Comparison of ENCODE assay signal across 10 mouse cellular contexts in the genomic region with DNA sequence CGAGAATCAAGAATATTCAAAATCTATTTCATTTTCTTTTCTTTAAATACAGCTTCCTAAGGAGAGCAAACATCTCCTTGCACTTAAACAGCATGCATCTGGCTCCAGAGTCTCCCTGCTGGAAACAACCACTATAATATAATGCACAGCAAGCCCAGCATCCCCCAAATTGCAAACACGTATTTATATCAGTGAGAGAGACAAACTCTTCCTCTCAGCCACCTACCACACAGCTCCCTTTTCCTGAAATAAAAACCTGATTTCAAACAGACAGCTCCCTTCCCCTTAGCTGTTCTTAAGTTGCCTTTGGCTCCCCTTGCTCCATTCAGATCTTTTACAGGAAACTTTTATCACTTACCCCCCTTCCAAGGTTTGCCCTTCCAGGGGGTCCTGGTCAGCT.
DNase-seq lines count a peak whose midpoint lies in the region; ATAC-seq lines count a peak whose summit lies in the region.
"Had no signal": no experiment of that assay in that cellular context is flagged by ENCODE, and none has a peak within 500 bp of the region (broad histone marks: within the 10 kb centered on the region; RNA-seq: fewer than 3 reads in every experiment).

No protein-coding gene starts in this region.

- H3K27ac ChIP-seq in heart, embryonic 13.5 days (replicated peaks) = no peak overlapping the region
- no peak overlapping the region for H3K27ac ChIP-seq in lung, embryonic 15.5 days
- H3K27ac ChIP-seq in hindbrain, embryonic 13.5 days = peak overlapping the region; percentile 20; the same call in 1 of the 2 replicates
- H3K27ac ChIP-seq in neural tube, embryonic 12.5 days = no peak overlapping the region

- no peak for DNase-seq in heart, adult 8-10 months (ENCODE audit: low spot score)
- DNase-seq in lung, adult 18-20 months = no peak
- no peak for DNase-seq in thymus, postnatal 25 days
- DNase-seq: kidney, postnatal 14 days; liver, postnatal 0 days had no signal

- H3K27me3 ChIP-seq in heart, embryonic 13.5 days (replicated peaks) = no peaks in the 10 kb centered on the region
- no peaks in the 10 kb centered on the region for H3K27me3 ChIP-seq in lung, embryonic 15.5 days
- H3K27me3 ChIP-seq in hindbrain, embryonic 13.5 days = no peaks in the 10 kb centered on the region
- no peaks in the 10 kb centered on the region for H3K27me3 ChIP-seq in neural tube, embryonic 12.5 days (replicated peaks)

- H3K4me1 ChIP-seq in heart, embryonic 13.5 days = 0 out of 2 replicates have a peak, but pooled peaks cover 7% of the 10 kb centered on the region
- H3K4me1 ChIP-seq in lung, embryonic 15.5 days = peaks cover 7% of the 10 kb centered on the region; the same call in 1 of the 2 replicates
- H3K4me1 ChIP-seq in hindbrain, embryonic 13.5 days (replicated peaks) = peaks cover 16% of the 10 kb centered on the region
- H3K4me1 ChIP-seq in neural tube, embryonic 12.5 days = peaks cover 7% of the 10 kb centered on the region

- no peak for ATAC-seq in heart, embryonic 13.5 days (ENCODE audit: extremely low read depth, insufficient number of reproducible peaks, low FRiP score, low TSS enrichment)
- no peak for ATAC-seq in lung, embryonic 15.5 days (ENCODE audit: borderline replicate concordance, extremely low read depth, low FRiP score, low TSS enrichment)
- ATAC-seq in hindbrain, embryonic 13.5 days (ENCODE audit: low FRiP score) = no peak
- ATAC-seq in neural tube, embryonic 12.5 days (ENCODE audit: low FRiP score, low read depth) = no peak
- no peak for ATAC-seq in megakaryocyte progenitor cell, adult 5-6 weeks (replicated peaks; ENCODE audit: poor library complexity)
- ATAC-seq: liver, postnatal 0 days had no signal

- H3K9ac ChIP-seq in heart, embryonic 13.5 days = no peak overlapping the region
- H3K9ac ChIP-seq in lung, embryonic 15.5 days = no peak overlapping the region
- H3K9ac ChIP-seq in hindbrain, embryonic 13.5 days = peak overlapping the region; percentile 55
- H3K9ac ChIP-seq in neural tube, embryonic 12.5 days = no peak overlapping the region
- H3K9ac ChIP-seq: liver, postnatal 0 days had no signal

- H3K4me2 ChIP-seq in heart, embryonic 13.5 days = peak overlapping the region; percentile 70
- peak overlapping the region; percentile 45; the same call in 1 of the 2 replicates for H3K4me2 ChIP-seq in lung, embryonic 15.5 days
- H3K4me2 ChIP-seq in hindbrain, embryonic 13.5 days = peak overlapping the region; percentile 54
- H3K4me2 ChIP-seq in neural tube, embryonic 12.5 days (replicated peaks) = peak overlapping the region; percentile 52

- H3K36me3 ChIP-seq in heart, embryonic 13.5 days = no peaks in the 10 kb centered on the region
- no peaks in the 10 kb centered on the region for H3K36me3 ChIP-seq in lung, embryonic 15.5 days
- H3K36me3 ChIP-seq in hindbrain, embryonic 13.5 days = no peaks in the 10 kb centered on the region
- H3K36me3 ChIP-seq in neural tube, embryonic 12.5 days = no peaks in the 10 kb centered on the region

- WGBS in heart, embryonic 13.5 days = 44% methylated on average over 2 of the region's 2 CpGs
- WGBS in lung, embryonic 15.5 days = 30% methylated on average over 2 of the region's 2 CpGs
- 55% methylated on average over 2 of the region's 2 CpGs for WGBS in hindbrain, embryonic 13.5 days
- WGBS in neural tube, embryonic 12.5 days = 42% methylated on average over 2 of the region's 2 CpGs

- H3K4me3 ChIP-seq in heart, embryonic 13.5 days = peak overlapping the region; percentile 47; the same call in 1 of the 2 replicates
- H3K4me3 ChIP-seq in lung, embryonic 15.5 days = no peak overlapping the region
- peak overlapping the region; percentile 33 for H3K4me3 ChIP-seq in hindbrain, embryonic 13.5 days
- no peak overlapping the region for H3K4me3 ChIP-seq in neural tube, embryonic 12.5 days

- no peaks in the 10 kb centered on the region for H3K9me3 ChIP-seq in heart, embryonic 13.5 days
- no peaks in the 10 kb centered on the region for H3K9me3 ChIP-seq in lung, embryonic 15.5 days
- no peaks in the 10 kb centered on the region for H3K9me3 ChIP-seq in hindbrain, embryonic 13.5 days
- H3K9me3 ChIP-seq in neural tube, embryonic 12.5 days = no peaks in the 10 kb centered on the region

Comparison
In these comparisons a context has a peak if more than half of its experiments do, and no peak if none do; other contexts are left out.
1. H3K4me3 ChIP-seq: peak in heart, embryonic 13.5 days (single experiment) and hindbrain, embryonic 13.5 days (single experiment); none in lung, embryonic 15.5 days (single experiment) and neural tube, embryonic 12.5 days (single experiment).
2. Peak in every context shown above with its lines, with median percentiles within 50 percentile points of each other: H3K4me2 ChIP-seq.